Mouse (Mus musculus): Measurements from ENCODE around the gene Aldh2. TPM values are rescaled to one million over a fixed set of nuclear protein-coding genes. Genes with fewer than 3 reads are reported as not detected.

Aldh2 gene
- total and polyA plus RNA-seq, 2 experiments from 2014 or later = 104 to 139 TPM

GRCm38 (mm10) chr5:121545793-121546529, 47.7 kb downstream of the Aldh2 start, which contains the start of gene Mapkapk5:
Gene Mapkapk5 (minus strand): TSS chr5:121545905.
- Histone ChIP-seq H3K27ac (ENCODE audit: low read depth, low read length) (peak within 1 kb of the TSS; percentile 99), H3K9ac (replicated peaks; ENCODE audit: low read length, poor library complexity, severe bottlenecking) (peak within 1 kb of the TSS; percentile 98), H3K27me3 (ENCODE audit: insufficient read depth, low read length) (no peaks in the 10 kb centered on the region), H3K4me1 (ENCODE audit: insufficient read depth, low read length) (peaks cover 12% of the 10 kb centered on the region), H3K4me3 (ENCODE audit: low read depth, low read length) (peak within 1 kb of the TSS; percentile 98), H3K36me3 (ENCODE audit: insufficient read depth, low read length) (no peaks in the 10 kb centered on the region), H3K9me3 (ENCODE audit: low read length) (no peaks in the 10 kb centered on the region), H3K4me2 (ENCODE audit: low read depth, low read length, poor library complexity, severe bottlenecking) (peak within 1 kb of the TSS; percentile 88)
- TF ChIP-seq CTCF (IDR thresholded peaks at IDR 0.05) = no peak
- DNase-seq (ENCODE audit: low spot score) (peak; percentile 98), ATAC-seq (ENCODE audit: low FRiP score) (peak; percentile 94)
- 2% methylated on average over 49 of the region's 55 CpGs for WGBS

GRCm38 (mm10) chr5:121544910-121545792, 48.5 kb downstream of the Aldh2 start, which contains the start of the genes Adam1a and Gm42878:
Gene Adam1a (minus strand): TSS chr5:121545482.
Gene Gm42878 (minus strand): TSS chr5:121545482.
- under 1% methylated on average over 48 of the region's 97 CpGs for WGBS
- Histone ChIP-seq H3K4me2 (ENCODE audit: low read depth, low read length, poor library complexity, severe bottlenecking) (peak within 1 kb of the TSS; percentile 88), H3K4me1 (ENCODE audit: insufficient read depth, low read length) (peaks cover 12% of the 10 kb centered on the region), H3K9ac (replicated peaks; ENCODE audit: low read length, poor library complexity, severe bottlenecking) (peak within 1 kb of the TSS; percentile 98), H3K36me3 (ENCODE audit: insufficient read depth, low read length) (no peaks in the 10 kb centered on the region), H3K4me3 (ENCODE audit: low read depth, low read length) (peak within 1 kb of the TSS; percentile 98), H3K27ac (ENCODE audit: low read depth, low read length) (peak within 1 kb of the TSS; percentile 99), H3K9me3 (ENCODE audit: low read length) (no peaks in the 10 kb centered on the region), H3K27me3 (ENCODE audit: insufficient read depth, low read length) (no peaks in the 10 kb centered on the region)
- TF ChIP-seq CTCF (IDR thresholded peaks at IDR 0.05) = no peak
- peak; percentile 20 for DNase-seq (ENCODE audit: low spot score)
- peak; percentile 76; the same call in 1 of the 2 replicates for ATAC-seq (ENCODE audit: low FRiP score)

GRCm38 (mm10) chr5:121543370-121543769, 50.3 kb downstream of the Aldh2 start:
- Histone ChIP-seq H3K27ac (ENCODE audit: low read depth, low read length) (no peak overlapping the region), H3K9ac (replicated peaks; ENCODE audit: low read length, poor library complexity, severe bottlenecking) (no peak overlapping the region), H3K4me3 (ENCODE audit: low read depth, low read length) (no peak overlapping the region), H3K9me3 (ENCODE audit: low read length) (no peaks in the 10 kb centered on the region), H3K27me3 (ENCODE audit: insufficient read depth, low read length) (no peaks in the 10 kb centered on the region), H3K4me1 (ENCODE audit: insufficient read depth, low read length) (peaks cover 12% of the 10 kb centered on the region), H3K36me3 (ENCODE audit: insufficient read depth, low read length) (peaks cover 5% of the 10 kb centered on the region; the same call in 1 of the 2 replicates), H3K4me2 (ENCODE audit: low read depth, low read length, poor library complexity, severe bottlenecking) (no peak overlapping the region)
- TF ChIP-seq CTCF (IDR thresholded peaks at IDR 0.05) = no peak
- 84% methylated on average over 3 of the region's 3 CpGs for WGBS
- DNase-seq (ENCODE audit: low spot score) (no peak), ATAC-seq (ENCODE audit: low FRiP score) (no peak)

GRCm38 (mm10) chr5:121541235-121541634, 52.4 kb downstream of the Aldh2 start:
- no peaks in the 10 kb centered on the region for H3K9me3 ChIP-seq (ENCODE audit: low read length)
- peaks cover 23% of the 10 kb centered on the region for H3K36me3 ChIP-seq (ENCODE audit: insufficient read depth, low read length)
- H3K4me1 ChIP-seq (ENCODE audit: insufficient read depth, low read length) = peaks cover 6% of the 10 kb centered on the region
- no peak overlapping the region for H3K4me3 ChIP-seq (ENCODE audit: low read depth, low read length)
- H3K27me3 ChIP-seq (ENCODE audit: insufficient read depth, low read length) = no peaks in the 10 kb centered on the region
- H3K9ac ChIP-seq (replicated peaks; ENCODE audit: low read length, poor library complexity, severe bottlenecking) = no peak overlapping the region
- whole genome bisulfite sequencing = 82% methylated on average over 7 of the region's 7 CpGs
- peak; percentile 57 for TF ChIP-seq CTCF (IDR thresholded peaks at IDR 0.05)
- ATAC-seq (ENCODE audit: low FRiP score) (no peak), DNase-seq (ENCODE audit: low spot score) (peak; percentile 14)
- H3K4me2 ChIP-seq (ENCODE audit: low read depth, low read length, poor library complexity, severe bottlenecking) = no peak overlapping the region
- H3K27ac ChIP-seq (ENCODE audit: low read depth, low read length) = no peak overlapping the region

GRCm38 (mm10) chr5:121540066-121540465, 53.6 kb downstream of the Aldh2 start:
- 93% methylated on average over 5 of the region's 5 CpGs for WGBS
- no peak for ATAC-seq (ENCODE audit: low FRiP score)

More at GRCm38 (mm10) chr5:121540066-121540465, 53.6 kb downstream of the Aldh2 start:
- no peak overlapping the region for H3K4me3 ChIP-seq (ENCODE audit: low read depth, low read length)
- TF ChIP-seq CTCF (IDR thresholded peaks at IDR 0.05) = no peak
- no peaks in the 10 kb centered on the region for H3K27me3 ChIP-seq (ENCODE audit: insufficient read depth, low read length)
- H3K27ac ChIP-seq (ENCODE audit: low read depth, low read length) = no peak overlapping the region
- H3K36me3 ChIP-seq (ENCODE audit: insufficient read depth, low read length) = peaks cover 34% of the 10 kb centered on the region
- no peak for DNase-seq (ENCODE audit: low spot score)
- peaks cover 6% of the 10 kb centered on the region for H3K4me1 ChIP-seq (ENCODE audit: insufficient read depth, low read length)
- no peak overlapping the region for H3K9ac ChIP-seq (replicated peaks; ENCODE audit: low read length, poor library complexity, severe bottlenecking)
- no peaks in the 10 kb centered on the region for H3K9me3 ChIP-seq (ENCODE audit: low read length)
- H3K4me2 ChIP-seq (ENCODE audit: low read depth, low read length, poor library complexity, severe bottlenecking) = no peak overlapping the region

Measured in midbrain, postnatal 0 days (tissue).